Mouse (Mus musculus) embryonic fibroblast, embryonic 13.5 days (primary cell): ENCODE measurements around the gene Specc1.

Experiments
- CTCF ChIP-seq: IDR thresholded peaks from 2 replicates; pipeline ENCODE4 v1.5.1; 2011; ENCODE audit warnings: mild to moderate bottlenecking, control low read depth, low read length, moderate library complexity, borderline replicate concordance; ENCODE audit not compliant: insufficient read depth
- POLR2A ChIP-seq: IDR thresholded peaks from 2 replicates; pipeline ENCODE4 v1.6.1; 2011; ENCODE audit warnings: low read depth, mild to moderate bottlenecking, control low read depth, low read length, moderate library complexity

DNA sequence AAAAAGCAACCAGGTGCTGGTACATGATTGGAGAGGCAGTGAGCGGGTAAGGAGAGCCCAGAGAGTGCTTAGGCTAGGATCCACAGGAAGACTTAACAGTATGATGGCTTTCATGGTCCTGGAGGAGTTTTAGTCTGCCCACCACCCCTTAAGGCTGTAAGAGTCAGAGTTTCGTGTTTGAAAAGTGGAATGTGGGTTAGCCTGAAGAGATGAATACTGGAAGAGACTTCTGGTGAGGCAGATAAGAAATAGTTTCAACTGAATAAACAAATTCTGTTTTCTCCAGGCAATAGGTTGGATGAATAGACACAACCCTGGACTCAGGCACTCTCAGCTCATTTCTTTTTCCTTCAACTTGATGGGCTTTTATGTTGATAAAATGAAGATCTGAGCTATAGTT lies 130.1 kb downstream of the Specc1 start:
- TF ChIP-seq POLR2A (no peak), CTCF (no peak)
